In the genomic region with DNA sequence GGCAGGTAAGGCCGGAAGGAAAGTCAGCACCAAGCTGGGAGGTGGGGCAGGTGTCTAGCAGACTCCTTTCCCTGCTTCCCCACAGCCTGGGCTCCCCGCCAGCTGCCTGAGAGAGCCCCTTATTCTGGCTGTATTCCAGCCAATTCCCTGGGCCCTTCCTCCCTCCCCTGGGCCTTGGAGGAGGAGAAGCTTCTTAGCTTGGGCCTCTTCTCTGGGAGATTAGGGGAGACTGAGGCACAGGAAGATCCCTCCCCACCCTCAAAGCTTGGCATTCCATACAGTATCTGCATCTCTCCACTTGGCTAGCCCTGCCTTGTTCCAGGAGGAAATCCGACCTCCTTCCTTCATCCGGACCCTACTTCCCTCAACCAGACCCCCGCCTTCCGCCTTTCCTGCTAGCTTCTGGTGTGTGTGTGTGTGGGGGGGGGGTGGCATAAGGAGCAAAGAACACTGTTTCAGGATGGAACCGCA, we compare ENCODE assay signal across 9 mouse cellular contexts. TPM values are rescaled to one million over a fixed set of nuclear protein-coding genes. Genes with fewer than 3 reads are reported as not detected.
DNase-seq lines count a peak whose midpoint lies in the region; ATAC-seq lines count a peak whose summit lies in the region.
"Had no signal": no experiment of that assay in that cellular context is flagged by ENCODE, and none has a peak within 500 bp of the region (broad histone marks: within the 10 kb centered on the region; RNA-seq: fewer than 3 reads in every experiment).

No protein-coding gene starts in this region.

- peak; percentile 31 for DNase-seq in gastrocnemius, postnatal 10 days
- DNase-seq in gastrocnemius, postnatal 14 days, result no peak
- peak; percentile 58 for DNase-seq in NIH3T3 (ENCODE audit: low read depth)
- DNase-seq in forebrain, embryonic 14.5 days (ENCODE audit: low spot score), result peak; percentile 94
- no peak for DNase-seq in thymus, postnatal 10 days (ENCODE audit: low spot score in 2 of 2)
- DNase-seq in spleen, adult 18-20 months, result no peak

- H3K9ac ChIP-seq in forebrain, embryonic 14.5 days (ENCODE audit: low read length), result peak overlapping the region; percentile 100
- peak overlapping the region; percentile 99 for H3K9ac ChIP-seq in kidney, embryonic 15.5 days
- peak overlapping the region; percentile 100 for H3K9ac ChIP-seq in midbrain, embryonic 16.5 days (ENCODE audit: low read depth, low read length)

- 5% methylated on average over 7 of the region's 7 CpGs for WGBS in forebrain, embryonic 14.5 days
- WGBS in kidney, embryonic 15.5 days, result 2% methylated on average over 7 of the region's 7 CpGs
- 5% methylated on average over 7 of the region's 7 CpGs for WGBS in midbrain, embryonic 16.5 days

- peak overlapping the region; percentile 98 for H3K4me3 ChIP-seq in forebrain, embryonic 14.5 days (ENCODE audit: low read depth, low read length)
- H3K4me3 ChIP-seq in kidney, embryonic 15.5 days (replicated peaks), result peak overlapping the region; percentile 97
- peak overlapping the region; percentile 87 for H3K4me3 ChIP-seq in midbrain, embryonic 16.5 days (ENCODE audit: low read depth, low read length)

- peaks cover 28% of the 10 kb centered on the region for H3K36me3 ChIP-seq in forebrain, embryonic 14.5 days (ENCODE audit: control insufficient read depth, insufficient read depth, low read length)
- peaks cover 28% of the 10 kb centered on the region for H3K36me3 ChIP-seq in kidney, embryonic 15.5 days
- H3K36me3 ChIP-seq in midbrain, embryonic 16.5 days (ENCODE audit: control insufficient read depth, insufficient read depth, low read length), result peaks cover 15% of the 10 kb centered on the region

- H3K4me1 ChIP-seq in forebrain, embryonic 14.5 days (ENCODE audit: control insufficient read depth, insufficient read depth, low read length), result peaks cover 28% of the 10 kb centered on the region
- H3K4me1 ChIP-seq in kidney, embryonic 15.5 days, result peaks cover 64% of the 10 kb centered on the region
- H3K4me1 ChIP-seq in midbrain, embryonic 16.5 days (ENCODE audit: control insufficient read depth, insufficient read depth, low read length), result peaks cover 30% of the 10 kb centered on the region

- peak; percentile 35 for ATAC-seq in forebrain, embryonic 14.5 days
- no peak for ATAC-seq in kidney, embryonic 15.5 days (replicated peaks; ENCODE audit: low FRiP score)
- 0 out of 2 replicates have a peak, but pooled peaks have one; percentile 7 for ATAC-seq in midbrain, embryonic 16.5 days

- 0 out of 2 replicates have a peak, but pooled peaks cover 3% of the 10 kb centered on the region for H3K27me3 ChIP-seq in forebrain, embryonic 14.5 days (replicated peaks; ENCODE audit: control insufficient read depth, insufficient read depth, low read length)
- H3K27me3 ChIP-seq in kidney, embryonic 15.5 days, result no peaks in the 10 kb centered on the region; the same call in 1 of the 2 replicates
- H3K27me3 ChIP-seq in midbrain, embryonic 16.5 days (ENCODE audit: control insufficient read depth, insufficient read depth, low read depth, low read length), result no peaks in the 10 kb centered on the region

- H3K9me3 ChIP-seq in forebrain, embryonic 14.5 days (replicated peaks; ENCODE audit: control insufficient read depth, low read length), result no peaks in the 10 kb centered on the region
- no peaks in the 10 kb centered on the region for H3K9me3 ChIP-seq in kidney, embryonic 15.5 days (replicated peaks)
- H3K9me3 ChIP-seq in midbrain, embryonic 16.5 days (replicated peaks; ENCODE audit: control insufficient read depth, low read length, poor library complexity, severe bottlenecking), result no peaks in the 10 kb centered on the region

- intact Hi-C loops in gastrocnemius, postnatal 14 days (cut with DNase I; ENCODE audit: low total_unique reads), result no loop called here

- peak overlapping the region; percentile 95 for H3K4me2 ChIP-seq in forebrain, embryonic 14.5 days (ENCODE audit: low read length)
- peak overlapping the region; percentile 90 for H3K4me2 ChIP-seq in kidney, embryonic 15.5 days
- H3K4me2 ChIP-seq in midbrain, embryonic 16.5 days (ENCODE audit: low read length), result peak overlapping the region; percentile 82

- peak overlapping the region; percentile 97 for H3K27ac ChIP-seq in forebrain, embryonic 14.5 days (ENCODE audit: low read depth, low read length)
- peak overlapping the region; percentile 96 for H3K27ac ChIP-seq in kidney, embryonic 15.5 days
- peak overlapping the region; percentile 99 for H3K27ac ChIP-seq in midbrain, embryonic 16.5 days (ENCODE audit: low read length)

RNA-seq across cellular contexts. Expression of gene Fam171a2, which starts 1.6 kb away (rescaled TPM):
- total RNA-seq in gastrocnemius, postnatal 10 days (2021), result 10 to 100 TPM; 11.7 to 12.3 TPM
- total RNA-seq in gastrocnemius, postnatal 14 days (2021), result 1 to 10 TPM; 6.2 to 7.3 TPM
- 26.0 and 27.8 TPM in 2 replicates for polyA plus RNA-seq in forebrain, embryonic 14.5 days (2014; fragmentation: Nextera tagmentation; extraction: Ambion mirVana)
- polyA plus RNA-seq in kidney, embryonic 15.5 days (2015; fragmentation: Nextera tagmentation; extraction: Ambion mirVana), result 6.9 and 7.1 TPM in 2 replicates
- polyA plus RNA-seq in midbrain, embryonic 16.5 days (2015; fragmentation: Nextera tagmentation; extraction: Ambion mirVana), result 18.1 and 20.5 TPM in 2 replicates
- total RNA-seq: CH12.LX had no signal

RNA-seq across cellular contexts. Expression of gene Grn, which starts 15.8 kb away (rescaled TPM):
- 10 to 100 TPM; 81.6 to 93.6 TPM for total RNA-seq in gastrocnemius, postnatal 10 days (2021)
- 10 to 100 TPM; 57.2 to 63.7 TPM for total RNA-seq in gastrocnemius, postnatal 14 days (2021)
- polyA plus RNA-seq in forebrain, embryonic 14.5 days (2014; fragmentation: Nextera tagmentation; extraction: Ambion mirVana), result 28.6 and 38.8 TPM in 2 replicates
- 151 and 172 TPM in 2 replicates for polyA plus RNA-seq in kidney, embryonic 15.5 days (2015; fragmentation: Nextera tagmentation; extraction: Ambion mirVana)
- 65.2 and 75.8 TPM in 2 replicates for polyA plus RNA-seq in midbrain, embryonic 16.5 days (2015; fragmentation: Nextera tagmentation; extraction: Ambion mirVana)

RNA-seq across cellular contexts. Expression of gene Itga2b, which starts 24.0 kb away (rescaled TPM):
- total RNA-seq in gastrocnemius, postnatal 10 days (2021), result 1 to 10 TPM; 1.9 to 3.7 TPM
- 1 to 10 TPM; 1.6 to 2.5 TPM for total RNA-seq in gastrocnemius, postnatal 14 days (2021)
- 4.3 and 5.3 TPM in 2 replicates for polyA plus RNA-seq in forebrain, embryonic 14.5 days (2014; fragmentation: Nextera tagmentation; extraction: Ambion mirVana)
- 8.2 and 11.0 TPM in 2 replicates for polyA plus RNA-seq in kidney, embryonic 15.5 days (2015; fragmentation: Nextera tagmentation; extraction: Ambion mirVana)
- 8.3 and 11.6 TPM in 2 replicates for polyA plus RNA-seq in midbrain, embryonic 16.5 days (2015; fragmentation: Nextera tagmentation; extraction: Ambion mirVana)

RNA-seq across cellular contexts. Expression of gene Slc25a39, which starts 38.2 kb away (rescaled TPM):
- 10 to 100 TPM; 51.7 to 53.5 TPM for total RNA-seq in gastrocnemius, postnatal 10 days (2021)
- 10 to 100 TPM; 46.6 to 48.9 TPM for total RNA-seq in gastrocnemius, postnatal 14 days (2021)
- 145 and 149 TPM in 2 replicates for polyA plus RNA-seq in forebrain, embryonic 14.5 days (2014; fragmentation: Nextera tagmentation; extraction: Ambion mirVana)
- 271 and 298 TPM in 2 replicates for polyA plus RNA-seq in kidney, embryonic 15.5 days (2015; fragmentation: Nextera tagmentation; extraction: Ambion mirVana)
- polyA plus RNA-seq in midbrain, embryonic 16.5 days (2015; fragmentation: Nextera tagmentation; extraction: Ambion mirVana), result 144 and 150 TPM in 2 replicates

RNA-seq across cellular contexts. Expression of gene Rundc3a, which starts 52.7 kb away (rescaled TPM):
- 1 to 10 TPM in 1 of 2 experiments, under 1 TPM in 1; 0.87 to 1.9 TPM for total RNA-seq in gastrocnemius, postnatal 10 days (2021)
- total RNA-seq in gastrocnemius, postnatal 14 days (2021), result under 1 TPM; 0.66 to 0.90 TPM
- polyA plus RNA-seq in forebrain, embryonic 14.5 days (2014; fragmentation: Nextera tagmentation; extraction: Ambion mirVana), result 115 and 125 TPM in 2 replicates
- 2.5 and 4.9 TPM in 2 replicates for polyA plus RNA-seq in kidney, embryonic 15.5 days (2015; fragmentation: Nextera tagmentation; extraction: Ambion mirVana)
- 151 and 155 TPM in 2 replicates for polyA plus RNA-seq in midbrain, embryonic 16.5 days (2015; fragmentation: Nextera tagmentation; extraction: Ambion mirVana)

Comparison
In these comparisons a context has a peak if more than half of its experiments do, and no peak if none do; other contexts are left out.
1. DNase-seq: peak in gastrocnemius, postnatal 10 days (single experiment), NIH3T3 (single experiment) and forebrain, embryonic 14.5 days (single experiment); none in gastrocnemius, postnatal 14 days (single experiment), thymus, postnatal 10 days (0 of 2) and spleen, adult 18-20 months (0 of 2).
2. Peak in every context shown above with its lines, with median percentiles within 50 percentile points of each other: H3K27ac ChIP-seq, H3K4me2 ChIP-seq, H3K4me3 ChIP-seq and H3K9ac ChIP-seq.